Mouse (Mus musculus): ENCODE results near the gene Car2. TPM values are rescaled to one million over a fixed set of nuclear protein-coding genes. Genes with fewer than 3 reads are reported as not detected.

The Car2 gene
- total RNA-seq, 2 experiments from 2014 or later, result 7.3 to 12.5 TPM

GRCm38 (mm10) chr3:14878749-14879223 lies 7.3 kb upstream of the Car2 start:
- no peak for DNase-seq

GRCm38 (mm10) chr3:14879293-14879692 lies 6.8 kb upstream of the Car2 start:
- DNase-seq, result no peak

DNA sequence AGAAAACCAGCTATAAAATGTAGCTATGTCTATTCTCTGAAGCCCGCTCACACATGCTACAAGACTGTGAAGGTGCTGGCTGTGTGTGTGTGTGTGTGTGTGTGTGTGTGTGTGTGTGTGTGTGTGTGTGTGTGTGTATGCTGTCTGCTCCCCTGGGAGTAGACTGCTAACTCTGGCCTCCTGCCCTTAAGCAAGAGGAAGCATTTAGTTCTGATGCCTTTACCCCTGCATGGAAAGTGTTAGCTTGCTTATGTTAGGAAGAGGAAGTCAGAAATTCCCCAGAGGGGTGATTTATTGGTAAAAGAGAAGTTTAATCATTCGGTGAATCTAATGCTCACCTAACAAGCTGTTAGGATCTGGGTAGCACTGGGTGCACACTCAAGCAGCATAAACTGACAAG lies 5.8 kb upstream of the Car2 start:
- DNase-seq, result no peak

- DNase-seq, result no peak
Measured at GRCm38 (mm10) chr3:14882005-14882404, 4.1 kb upstream of the Car2 start.

- DNase-seq, result no peak
Measured at GRCm38 (mm10) chr3:14882756-14883155, 3.3 kb upstream of the Car2 start.

DNA sequence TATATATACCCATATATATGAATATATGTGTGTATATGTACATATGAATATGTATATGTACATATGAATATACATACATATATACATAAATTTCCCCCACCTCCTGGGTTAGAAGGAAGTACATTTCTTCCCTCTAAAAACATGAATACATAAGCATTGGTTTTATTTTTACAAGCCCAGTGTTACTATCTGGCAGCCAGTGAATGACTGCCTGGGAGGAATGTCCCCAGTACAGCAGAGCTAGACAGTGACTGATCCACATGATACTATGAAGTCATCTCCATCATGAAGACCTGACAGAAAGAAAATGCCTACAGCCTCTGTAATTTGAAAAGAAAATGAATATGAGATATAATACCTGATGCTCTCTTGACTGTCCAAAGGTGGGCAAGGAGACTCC lies 1.2 kb upstream of the Car2 start:
- no peak for DNase-seq

- no peak for DNase-seq
Measured at GRCm38 (mm10) chr3:14887134-14887666, 1.1 kb downstream of the Car2 start.

DNA sequence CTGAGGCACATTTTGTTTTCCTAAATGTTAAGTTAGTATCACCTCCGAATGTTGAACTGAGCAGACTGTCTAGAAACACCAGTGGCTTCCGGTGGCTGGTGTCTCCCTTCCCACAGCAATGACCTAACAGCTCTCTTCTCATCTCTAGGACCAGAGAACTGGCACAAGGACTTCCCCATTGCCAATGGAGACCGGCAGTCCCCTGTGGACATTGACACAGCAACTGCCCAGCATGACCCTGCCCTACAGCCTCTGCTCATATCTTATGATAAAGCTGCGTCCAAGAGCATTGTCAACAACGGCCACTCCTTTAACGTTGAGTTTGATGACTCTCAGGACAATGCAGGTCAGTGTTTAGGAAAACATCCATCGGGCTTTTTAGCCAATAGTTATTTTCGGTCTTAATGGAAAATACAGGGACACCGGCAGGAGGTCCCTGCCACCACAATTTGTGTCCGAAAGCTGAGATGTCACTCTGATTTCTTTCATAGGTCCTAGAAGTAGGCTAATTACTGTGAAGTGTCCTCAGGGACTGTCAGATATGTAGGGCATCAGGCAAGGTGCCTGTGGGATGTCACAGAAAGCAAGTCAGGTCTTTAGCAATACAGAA lies 1.7 kb downstream of the Car2 start:
- no peak for DNase-seq

- DNase-seq, result no peak
Measured at GRCm38 (mm10) chr3:14888549-14888948, 2.5 kb downstream of the Car2 start.

DNA sequence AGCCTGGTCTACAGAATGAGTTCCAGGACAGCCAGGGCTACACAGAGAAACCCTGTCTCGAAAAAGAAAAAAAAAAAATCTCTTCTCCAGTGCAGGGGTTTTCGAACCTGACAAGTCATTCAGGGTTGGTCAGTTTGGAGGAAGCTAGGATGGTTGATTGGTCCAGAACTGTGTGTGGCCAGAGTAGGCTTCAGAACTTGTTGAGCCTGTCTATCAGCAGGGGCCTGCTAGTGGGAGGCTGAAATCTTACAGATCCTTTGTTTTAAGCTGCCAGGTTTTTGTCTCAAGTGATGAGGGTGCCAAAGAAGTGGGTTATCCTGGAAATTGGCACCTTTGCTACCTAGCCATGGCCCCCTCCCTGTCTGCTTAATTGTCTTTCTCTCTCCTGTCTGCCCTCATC lies 3.0 kb downstream of the Car2 start:
- no peak for DNase-seq

GRCm38 (mm10) chr3:14889716-14890409 lies 3.8 kb downstream of the Car2 start:
- no peak for DNase-seq

- DNase-seq, result no peak
Measured at GRCm38 (mm10) chr3:14892991-14893390, 6.9 kb downstream of the Car2 start.

GRCm38 (mm10) chr3:14893700-14894099 lies 7.6 kb downstream of the Car2 start:
- DNase-seq, result no peak

DNA sequence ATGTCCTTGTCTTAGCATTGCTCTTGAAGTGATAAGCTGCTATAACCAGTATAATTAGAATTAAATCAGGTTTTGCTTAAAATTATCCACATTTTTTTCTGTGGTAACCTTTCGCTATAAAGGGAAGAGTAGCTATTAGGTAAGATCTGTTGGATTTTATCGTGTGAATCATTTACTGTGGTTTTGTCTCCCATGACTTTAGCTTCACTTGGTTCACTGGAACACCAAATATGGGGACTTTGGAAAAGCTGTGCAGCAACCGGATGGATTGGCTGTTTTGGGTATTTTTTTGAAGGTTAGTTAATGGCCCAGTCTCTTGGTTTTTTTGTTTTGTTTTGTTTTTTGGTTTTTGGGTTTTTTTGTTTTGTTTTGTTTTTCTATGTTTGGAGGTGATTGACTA lies 9.3 kb downstream of the Car2 start:
- DNase-seq, result no peak

GRCm38 (mm10) chr3:14897770-14898169 lies 11.7 kb downstream of the Car2 start:
- DNase-seq, result peak; percentile 4

DNA sequence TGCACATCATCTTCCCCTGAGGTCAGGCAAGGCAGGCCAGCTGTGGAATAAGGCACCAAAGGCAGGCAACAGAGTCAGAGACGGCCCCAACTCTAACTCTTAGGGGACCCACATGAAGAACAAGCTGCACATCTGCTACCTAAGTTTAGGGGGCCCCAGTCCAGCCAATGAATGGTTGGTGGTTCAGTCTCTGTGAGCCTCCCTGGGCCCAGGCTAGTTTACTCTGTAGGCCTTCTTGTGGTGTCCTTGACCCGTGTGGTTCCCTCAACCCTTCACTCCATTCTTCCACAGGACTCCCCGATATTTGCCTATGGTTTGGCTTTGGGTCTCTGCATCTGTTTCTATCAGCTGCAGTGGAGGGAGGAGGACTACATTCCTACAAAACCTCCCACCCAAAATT lies 17.3 kb downstream of the Car2 start:
- DNase-seq, result no peak

DNA sequence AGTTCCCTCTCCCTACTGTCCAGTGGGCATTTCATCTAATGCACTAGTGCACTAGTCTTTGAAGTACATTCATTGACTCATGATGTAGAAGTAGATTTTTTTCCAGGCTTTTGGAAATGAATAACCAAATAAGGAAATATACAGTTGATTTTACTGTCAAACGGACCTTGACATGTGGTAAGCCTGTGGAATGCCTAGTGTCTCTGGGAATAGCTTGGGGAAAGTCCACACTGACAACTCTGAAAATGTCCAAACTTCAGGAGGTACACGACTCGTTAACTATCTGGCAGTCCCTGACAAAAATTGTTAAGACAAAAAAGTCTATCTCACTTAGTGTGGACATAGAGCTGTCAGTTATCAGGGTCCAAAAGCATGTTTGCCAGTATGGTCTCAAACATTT lies 18.1 kb downstream of the Car2 start:
- DNase-seq, result no peak

DNA sequence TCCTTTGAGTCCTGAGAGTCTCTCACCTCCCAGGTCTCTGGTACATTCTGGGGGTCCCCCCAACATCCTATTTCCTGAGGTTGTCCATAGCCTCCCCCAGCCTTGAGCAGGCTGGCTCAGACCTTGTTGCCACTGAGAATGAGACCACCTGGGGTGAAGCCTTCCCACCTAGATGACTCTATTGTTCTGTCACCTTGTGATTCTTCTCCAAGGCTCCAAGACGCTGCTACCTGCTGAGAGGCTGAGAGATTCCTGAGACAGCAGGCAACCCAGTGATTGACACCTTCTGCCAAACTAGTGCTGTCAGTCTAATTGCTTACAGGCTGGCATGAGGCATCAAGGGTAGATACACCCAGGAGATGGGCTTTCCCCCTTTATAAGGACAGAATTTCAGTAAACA lies 21.2 kb downstream of the Car2 start:
- no peak for DNase-seq

DNA sequence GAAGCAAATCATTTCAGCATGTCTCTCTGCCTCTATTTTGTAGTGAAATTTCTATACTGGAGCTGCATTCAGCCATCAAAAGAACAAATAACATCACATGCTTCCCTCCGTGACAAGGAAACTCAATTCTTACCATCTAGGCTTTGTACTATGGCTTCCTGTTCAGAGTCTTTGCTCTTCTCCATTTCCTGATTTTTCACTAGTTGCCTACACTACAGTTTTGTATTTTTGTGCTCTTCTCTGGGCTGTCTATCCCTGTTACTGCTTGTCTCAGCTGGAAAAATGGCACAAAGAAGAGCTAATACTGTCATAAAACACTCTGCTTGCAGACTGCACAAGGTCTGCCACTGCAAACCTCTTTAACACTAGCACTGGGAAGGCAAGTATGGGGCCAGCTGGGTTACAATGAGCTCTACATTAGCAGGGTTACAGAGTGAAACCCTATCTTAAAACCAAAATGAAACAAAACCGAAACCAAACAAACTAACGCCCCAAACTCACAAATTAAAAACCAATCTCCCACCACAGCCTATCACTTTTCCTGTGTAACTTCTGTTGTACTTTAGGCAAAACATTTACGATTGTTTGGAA lies 26.0 kb downstream of the Car2 start:
- no peak for DNase-seq

- no peak for DNase-seq
Measured at GRCm38 (mm10) chr3:14913774-14914173, 27.7 kb downstream of the Car2 start.

DNA sequence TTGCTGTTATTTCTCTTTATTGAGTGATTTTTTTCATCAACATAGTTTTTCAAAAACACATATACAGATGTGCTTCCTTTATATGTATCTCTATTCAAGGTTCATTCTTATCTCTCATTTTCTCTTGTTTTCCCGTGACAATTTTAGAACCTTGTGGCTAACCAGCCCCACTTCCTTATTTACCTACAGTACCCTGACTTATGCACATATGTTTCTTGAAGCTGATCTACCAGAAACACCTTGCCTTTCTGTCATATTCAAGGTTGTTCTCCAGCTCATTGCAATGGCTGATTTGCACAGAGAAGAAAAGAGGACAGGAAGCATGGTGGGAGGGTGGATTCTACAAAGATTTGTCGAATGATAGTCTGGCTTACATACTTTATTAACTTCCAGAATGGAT lies 29.3 kb downstream of the Car2 start:
- DNase-seq, result no peak

GRCm38 (mm10) chr3:14917261-14917660 lies 31.2 kb downstream of the Car2 start:
- no peak for DNase-seq

DNA sequence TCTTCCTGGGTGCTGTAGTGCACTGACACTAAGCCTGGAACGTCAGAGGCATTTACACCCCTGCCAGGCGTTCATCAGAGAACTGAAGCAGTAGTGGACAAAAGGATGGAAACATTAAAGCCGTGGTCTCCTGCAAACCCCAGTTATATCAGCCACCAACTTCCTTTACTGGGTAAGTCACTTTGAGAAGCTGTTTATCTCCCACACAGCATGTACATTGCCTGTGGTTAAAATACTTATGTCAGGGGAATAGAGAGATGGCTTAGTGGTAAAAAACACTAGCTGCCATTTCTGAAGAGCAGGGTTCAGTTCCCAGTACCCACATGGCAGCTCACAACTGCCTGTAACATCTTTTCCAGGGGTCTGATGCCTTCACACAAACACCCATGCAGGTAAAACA lies 58.6 kb downstream of the Car2 start:
- DNase-seq, result no peak

DNA sequence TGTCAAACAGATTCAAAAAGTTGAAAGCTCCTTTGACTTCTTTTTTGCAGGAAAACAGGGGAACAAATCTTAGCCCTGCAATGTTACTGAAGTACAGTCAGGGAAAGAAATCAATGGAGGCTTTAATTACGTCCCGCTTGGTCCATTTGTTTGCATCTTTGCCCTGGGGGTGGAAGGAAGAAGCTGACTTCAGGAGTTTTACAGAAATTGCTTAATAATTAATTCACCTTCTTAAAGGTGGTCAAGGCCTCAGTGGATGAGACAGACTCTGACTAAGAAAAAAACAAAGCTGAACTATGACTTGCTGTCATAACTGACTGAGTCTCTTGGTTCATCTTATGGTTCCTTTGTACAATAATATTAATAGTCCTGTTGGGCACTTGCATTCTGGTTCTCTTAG lies 59.6 kb downstream of the Car2 start:
- DNase-seq, result no peak

Measured in gastrocnemius, postnatal 10 days (tissue).